Mouse (Mus musculus) hindbrain, embryonic 15.5 days (tissue): Measurements from ENCODE around the gene Duoxa1. TPM values are rescaled to one million over a fixed set of nuclear protein-coding genes. Genes with fewer than 3 reads are reported as not detected.

Experiments
- ATAC-seq: fragments of 200-750 bp; cut with Nextera tagmentation; 2 replicates; pipeline ENCODE4 v1.8.0; 2017; ENCODE audit warnings: low read depth, moderate number of reproducible peaks, moderate TSS enrichment; ENCODE audit not compliant: low FRiP score
- H3K27ac ChIP-seq: fragments of 300-500 bp; sonication (generic); replicated peaks from 2 replicates; pipeline ENCODE4 v1.5.1; 2015; ENCODE audit warnings: mild to moderate bottlenecking, inconsistent platforms
- H3K27me3 ChIP-seq: fragments of 300-500 bp; sonication (generic); 2 replicates; pipeline ENCODE4 v1.6.1; 2015; ENCODE audit warnings: control low read depth, inconsistent platforms
- H3K36me3 ChIP-seq: fragments of 300-500 bp; sonication (generic); 2 replicates; pipeline ENCODE4 v1.6.1; 2015; ENCODE audit warnings: control low read depth, inconsistent platforms
- H3K4me1 ChIP-seq: fragments of 300-500 bp; sonication (generic); replicated peaks from 2 replicates; pipeline ENCODE4 v1.6.1; 2015; ENCODE audit warnings: control low read depth, inconsistent platforms
- H3K4me2 ChIP-seq: fragments of 300-500 bp; sonication (generic); 2 replicates; pipeline ENCODE4 v1.6.1; 2015; ENCODE audit warnings: moderate library complexity, mild to moderate bottlenecking, inconsistent platforms
- H3K4me3 ChIP-seq: fragments of 300-500 bp; sonication (generic); 2 replicates; pipeline ENCODE4 v1.5.1; 2015; ENCODE audit warnings: mild to moderate bottlenecking, inconsistent platforms
- H3K9ac ChIP-seq: fragments of 300-500 bp; sonication (generic); 2 replicates; pipeline ENCODE4 v1.6.1; 2015; ENCODE audit warnings: inconsistent platforms
- H3K9me3 ChIP-seq: fragments of 300-500 bp; sonication (generic); 2 replicates; pipeline ENCODE4 v1.6.1; 2016; ENCODE audit warnings: control low read depth, inconsistent platforms
- WGBS: fragments of 180-500 bp; shearing (Covaris S2); methylation state at CpG from one replicate; pipeline ENCODE4 v1.1.7; 2015; 5-methylcytosine and 5-hydroxymethylcytosine counted together
- polyA plus RNA-seq: library from polyadenylated mRNA; unstranded; fragments of >200 nt; fragmentation: Nextera tagmentation; extraction: Ambion mirVana; gene quantifications from 2 replicates; pipeline ENCODE4 v1.2.1, GENCODE M21; 2015

Gene Duoxa1
- polyA plus RNA-seq, 1 experiment from 2014 or later: 0.23 TPM

DNA sequence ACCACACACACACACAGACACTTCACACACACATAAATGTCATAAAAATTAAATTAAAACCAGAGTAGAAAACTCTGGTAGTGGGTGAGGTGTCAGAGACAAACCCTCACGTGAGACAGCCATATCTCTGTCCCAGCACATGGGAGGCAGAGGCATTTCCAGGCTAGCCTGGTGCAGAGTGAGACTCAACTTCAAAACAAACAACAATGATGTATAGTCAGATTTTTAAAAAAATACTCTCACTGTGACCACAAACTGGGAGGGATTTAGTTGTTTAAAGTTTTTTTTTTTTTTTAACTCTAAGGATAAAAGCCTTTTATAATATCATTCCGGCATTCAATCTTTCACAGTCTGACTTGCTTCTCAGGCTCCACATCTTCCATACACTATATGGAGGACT lies 11.8 kb upstream of the Duoxa1 start:
- H3K9ac ChIP-seq: no peak overlapping the region
- no peaks in the 10 kb centered on the region for H3K36me3 ChIP-seq
- ATAC-seq: no peak
- no peak overlapping the region for H3K27ac ChIP-seq
- no peak overlapping the region for H3K4me3 ChIP-seq
- H3K4me1 ChIP-seq: no peaks in the 10 kb centered on the region
- no peaks in the 10 kb centered on the region for H3K27me3 ChIP-seq
- H3K4me2 ChIP-seq: no peak overlapping the region
- 76% methylated on average over 2 of the region's 2 CpGs for WGBS
- H3K9me3 ChIP-seq: no peaks in the 10 kb centered on the region

DNA sequence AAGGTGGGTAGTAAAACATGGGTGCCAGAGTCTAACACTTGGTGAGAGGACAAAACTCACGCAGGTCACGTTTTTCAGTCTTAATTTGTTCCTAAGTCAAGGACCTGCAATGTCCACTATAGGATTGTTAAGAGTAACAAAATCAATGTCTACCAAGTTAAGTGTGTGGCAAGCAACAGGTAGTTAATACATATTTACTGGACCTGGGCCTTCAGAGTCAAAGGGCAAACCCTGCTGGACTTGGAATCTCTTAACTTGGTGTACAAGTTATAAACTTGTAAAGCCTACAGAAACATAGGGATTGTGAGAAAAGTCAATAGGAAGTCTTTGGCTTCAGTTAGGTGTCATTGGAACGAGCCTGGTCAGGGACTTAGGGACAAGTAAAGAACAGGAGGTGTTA lies 11.1 kb upstream of the Duoxa1 start:
- no peak overlapping the region for H3K27ac ChIP-seq
- no peak for ATAC-seq
- WGBS: 89% methylated on average over 3 of the region's 3 CpGs
- H3K9me3 ChIP-seq: no peaks in the 10 kb centered on the region
- no peak overlapping the region for H3K4me3 ChIP-seq
- H3K4me2 ChIP-seq: no peak overlapping the region
- no peaks in the 10 kb centered on the region for H3K27me3 ChIP-seq
- H3K9ac ChIP-seq: no peak overlapping the region
- no peaks in the 10 kb centered on the region for H3K4me1 ChIP-seq
- no peaks in the 10 kb centered on the region for H3K36me3 ChIP-seq

DNA sequence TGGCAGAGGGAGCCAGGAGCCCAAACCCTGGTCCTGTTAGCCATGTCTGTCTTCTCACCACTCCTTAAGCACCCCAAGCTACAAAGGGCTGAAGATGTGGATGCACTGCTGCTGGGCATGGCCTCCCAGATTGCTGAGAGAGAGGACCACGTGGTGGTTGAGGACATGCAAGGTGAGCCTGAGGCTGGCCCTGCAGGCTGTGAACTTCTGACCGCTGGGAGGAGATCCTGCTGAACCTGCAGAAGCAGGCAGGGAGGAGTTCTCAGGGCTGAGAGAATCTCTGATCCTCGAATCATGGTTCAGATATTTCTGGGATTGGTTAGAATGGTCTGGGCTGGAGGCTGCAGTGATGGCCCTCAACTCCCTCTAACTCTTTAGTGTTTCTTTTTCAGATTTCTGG lies 10.4 kb upstream of the Duoxa1 start:
- ATAC-seq: no peak
- WGBS: 59% methylated on average over 3 of the region's 3 CpGs
- Histone ChIP-seq H3K4me2 (no peak overlapping the region), H3K27me3 (no peaks in the 10 kb centered on the region), H3K9me3 (no peaks in the 10 kb centered on the region), H3K4me3 (no peak overlapping the region), H3K4me1 (no peaks in the 10 kb centered on the region), H3K9ac (no peak overlapping the region), H3K36me3 (no peaks in the 10 kb centered on the region), H3K27ac (no peak overlapping the region)

DNA sequence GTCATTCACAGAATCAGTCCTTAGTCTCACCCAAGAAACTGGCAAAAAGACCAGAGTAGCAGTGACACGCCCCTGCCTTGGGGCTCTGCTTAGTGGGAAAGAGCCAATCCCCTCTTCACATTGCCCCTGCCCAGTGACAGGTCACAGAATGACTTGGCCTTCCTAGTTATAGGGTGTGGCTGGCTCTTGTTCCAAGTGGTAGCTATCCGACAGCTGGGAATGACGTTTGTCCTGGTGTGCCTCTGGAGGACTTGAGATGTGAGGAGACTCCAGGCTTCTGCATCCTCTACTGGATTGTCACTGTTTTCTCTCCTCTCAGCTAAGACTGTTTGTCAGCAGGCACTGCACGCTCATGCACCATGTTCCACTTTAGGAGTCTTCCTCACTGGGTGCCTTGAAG lies 3.9 kb upstream of the Duoxa1 start:
- Histone ChIP-seq H3K36me3 (no peaks in the 10 kb centered on the region), H3K4me3 (no peak overlapping the region), H3K9me3 (no peaks in the 10 kb centered on the region), H3K4me2 (no peak overlapping the region), H3K4me1 (peaks cover 11% of the 10 kb centered on the region; the same call in 1 of the 2 replicates), H3K27ac (no peak overlapping the region), H3K9ac (no peak overlapping the region), H3K27me3 (peaks cover 19% of the 10 kb centered on the region)
- WGBS: 81% methylated on average over 4 of the region's 4 CpGs
- no peak for ATAC-seq

DNA sequence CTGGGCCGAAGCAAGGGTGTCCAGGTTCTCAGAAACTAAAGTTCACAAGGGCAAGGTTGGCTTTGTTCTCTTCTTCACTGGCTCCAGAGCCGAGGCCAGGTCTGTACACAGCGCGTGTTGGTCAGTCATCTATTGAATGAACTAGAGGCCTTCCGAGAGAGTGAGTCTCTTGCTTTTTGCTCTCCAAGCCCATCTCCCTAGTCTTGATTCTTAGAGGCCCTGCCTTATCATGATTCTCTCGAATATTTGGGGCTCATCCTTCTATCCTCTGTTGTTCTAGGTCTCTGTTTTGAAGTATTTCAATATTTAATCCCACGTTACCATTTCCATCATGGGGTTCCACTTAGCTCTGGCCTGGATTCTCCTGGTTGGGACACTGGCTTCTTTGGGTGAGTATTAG lies 1.8 kb upstream of the Duoxa1 start, which contains the start of gene Duox1:
Gene Duox1 (plus strand): TSS at position 301 of the 400 bp plus-strand sequence.
- H3K4me1 ChIP-seq: peaks cover 11% of the 10 kb centered on the region; the same call in 1 of the 2 replicates
- H3K4me3 ChIP-seq: no peak within 1 kb of the TSS
- no peaks in the 10 kb centered on the region for H3K36me3 ChIP-seq
- no peak within 1 kb of the TSS for H3K27ac ChIP-seq
- WGBS: 90% methylated on average over 7 of the region's 7 CpGs
- H3K9ac ChIP-seq: no peak within 1 kb of the TSS
- no peaks in the 10 kb centered on the region for H3K9me3 ChIP-seq
- H3K27me3 ChIP-seq: peaks cover 22% of the 10 kb centered on the region
- H3K4me2 ChIP-seq: no peak within 1 kb of the TSS
- ATAC-seq: no peak

DNA sequence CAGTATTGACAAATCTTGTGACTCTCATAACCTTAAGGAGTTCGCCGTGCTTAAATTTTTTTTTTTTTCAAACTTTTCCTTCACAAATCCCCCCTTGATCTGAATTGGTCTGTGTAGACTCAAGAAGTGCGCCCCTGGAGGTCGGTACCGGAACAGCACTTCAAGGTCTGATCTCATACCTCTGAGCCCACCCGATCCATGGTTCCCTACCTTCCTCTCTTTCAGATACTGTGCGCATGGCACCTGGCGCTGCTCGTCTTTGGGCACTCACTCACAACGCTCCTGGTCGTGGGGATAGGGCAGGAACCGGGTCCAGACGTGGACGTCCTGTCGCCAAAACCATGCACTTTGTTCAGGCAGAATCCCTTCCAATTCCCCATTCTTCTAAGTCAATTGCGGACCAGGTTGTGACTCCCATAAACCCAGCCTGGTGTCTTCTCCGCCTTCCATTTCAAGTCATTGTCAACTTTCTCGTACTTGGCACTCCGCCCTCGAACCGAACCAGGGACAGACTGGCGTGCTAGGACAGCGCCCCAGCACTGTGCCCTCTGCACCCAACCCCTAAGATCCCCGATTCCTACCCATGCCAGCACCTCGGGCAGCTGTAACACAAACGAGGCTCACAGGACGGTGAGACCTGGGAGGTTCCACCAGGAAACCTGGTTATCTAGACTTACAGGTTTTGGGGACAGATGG lies 660 bp downstream of the Duoxa1 start:
- H3K27me3 ChIP-seq: peaks cover 22% of the 10 kb centered on the region
- peaks cover 11% of the 10 kb centered on the region; the same call in 1 of the 2 replicates for H3K4me1 ChIP-seq
- H3K4me2 ChIP-seq: peak overlapping the region; percentile 44
- peak; percentile 51; the same call in 1 of the 2 replicates for ATAC-seq
- no peaks in the 10 kb centered on the region for H3K9me3 ChIP-seq
- H3K4me3 ChIP-seq: peak overlapping the region; percentile 17
- H3K9ac ChIP-seq: no peak overlapping the region
- no peaks in the 10 kb centered on the region for H3K36me3 ChIP-seq
- WGBS: 5% methylated on average over 27 of the region's 27 CpGs
- no peak overlapping the region for H3K27ac ChIP-seq

DNA sequence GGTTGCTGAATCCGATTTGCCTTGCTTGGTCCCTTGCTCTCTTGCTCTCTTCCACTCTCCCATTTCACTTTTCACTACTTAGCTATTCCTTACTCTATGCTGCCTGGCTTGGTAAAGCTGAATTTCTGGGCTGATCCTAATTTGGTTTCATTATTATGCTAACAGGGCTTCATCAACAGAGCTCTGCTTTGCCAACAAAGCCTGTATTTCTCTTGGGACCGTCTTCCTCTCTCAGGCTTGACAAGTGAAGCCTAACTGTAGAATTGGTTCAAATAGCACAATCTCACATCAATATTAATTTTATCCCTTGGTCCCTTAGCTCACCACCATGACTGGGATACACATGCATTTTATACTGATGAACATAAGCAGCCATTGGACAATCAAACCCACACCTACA lies 2.0 kb downstream of the Duoxa1 start:
- Histone ChIP-seq H3K9me3 (no peaks in the 10 kb centered on the region), H3K9ac (no peak overlapping the region), H3K4me2 (no peak overlapping the region), H3K36me3 (no peaks in the 10 kb centered on the region), H3K27me3 (peaks cover 24% of the 10 kb centered on the region), H3K4me3 (no peak overlapping the region), H3K27ac (no peak overlapping the region), H3K4me1 (peaks cover 11% of the 10 kb centered on the region; the same call in 1 of the 2 replicates)
- no peak for ATAC-seq
- 41% methylated on average over 2 of the region's 2 CpGs for WGBS

DNA sequence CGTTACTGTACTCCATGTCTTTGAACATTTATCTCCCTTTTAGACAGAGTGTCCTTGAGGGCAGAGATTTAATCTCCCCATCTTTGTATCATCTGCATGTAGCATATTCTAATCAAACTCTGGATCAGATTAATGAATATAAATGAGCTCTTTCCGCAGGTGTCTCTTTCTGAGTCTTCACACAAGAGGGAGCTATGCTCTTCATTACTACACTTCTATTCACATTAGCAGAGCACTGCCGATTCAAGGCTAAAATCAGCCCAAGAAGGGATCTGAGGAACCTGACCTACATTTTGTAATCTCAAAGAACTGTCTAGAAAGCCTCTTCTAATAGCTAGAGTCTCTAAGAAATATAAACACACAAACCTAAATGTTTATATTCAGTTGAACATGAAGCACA lies 3.9 kb downstream of the Duoxa1 start:
- no peak for ATAC-seq

DNA sequence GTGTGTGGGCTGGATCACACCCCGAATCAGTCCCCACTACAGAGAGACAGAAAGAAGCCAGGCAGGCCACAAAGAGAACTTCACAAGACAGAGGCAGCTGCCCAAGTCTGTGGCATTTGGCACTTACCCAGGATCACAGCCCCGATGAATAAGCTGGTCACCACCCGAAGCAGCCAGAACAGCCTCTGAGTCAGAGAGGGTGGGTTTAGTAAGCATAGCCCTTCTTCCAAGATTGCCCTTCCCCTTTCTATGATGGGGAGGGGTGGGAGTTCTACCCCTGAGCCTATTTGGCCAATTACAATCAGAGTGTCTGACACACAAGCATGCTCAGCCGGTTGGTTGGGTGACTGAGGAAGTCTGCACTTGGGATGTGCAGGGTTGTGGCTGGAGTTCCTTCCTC lies 7.3 kb downstream of the Duoxa1 start:
- Histone ChIP-seq H3K27ac (no peak overlapping the region), H3K27me3 (peaks cover 28% of the 10 kb centered on the region), H3K4me3 (no peak overlapping the region), H3K4me1 (peaks cover 13% of the 10 kb centered on the region), H3K9ac (no peak overlapping the region), H3K9me3 (no peaks in the 10 kb centered on the region), H3K36me3 (no peaks in the 10 kb centered on the region), H3K4me2 (no peak overlapping the region)
- peak; percentile 23 for ATAC-seq
- WGBS: 50% methylated on average over 4 of the region's 4 CpGs

More for the DNA sequence above, 3.9 kb downstream of the Duoxa1 start:
- Histone ChIP-seq H3K4me2 (no peak overlapping the region), H3K9me3 (no peaks in the 10 kb centered on the region), H3K27me3 (peaks cover 25% of the 10 kb centered on the region), H3K4me1 (peaks cover 11% of the 10 kb centered on the region; the same call in 1 of the 2 replicates), H3K27ac (no peak overlapping the region), H3K36me3 (no peaks in the 10 kb centered on the region), H3K9ac (no peak overlapping the region), H3K4me3 (no peak overlapping the region)
- 34% methylated on average over 3 of the region's 3 CpGs for WGBS

DNA sequence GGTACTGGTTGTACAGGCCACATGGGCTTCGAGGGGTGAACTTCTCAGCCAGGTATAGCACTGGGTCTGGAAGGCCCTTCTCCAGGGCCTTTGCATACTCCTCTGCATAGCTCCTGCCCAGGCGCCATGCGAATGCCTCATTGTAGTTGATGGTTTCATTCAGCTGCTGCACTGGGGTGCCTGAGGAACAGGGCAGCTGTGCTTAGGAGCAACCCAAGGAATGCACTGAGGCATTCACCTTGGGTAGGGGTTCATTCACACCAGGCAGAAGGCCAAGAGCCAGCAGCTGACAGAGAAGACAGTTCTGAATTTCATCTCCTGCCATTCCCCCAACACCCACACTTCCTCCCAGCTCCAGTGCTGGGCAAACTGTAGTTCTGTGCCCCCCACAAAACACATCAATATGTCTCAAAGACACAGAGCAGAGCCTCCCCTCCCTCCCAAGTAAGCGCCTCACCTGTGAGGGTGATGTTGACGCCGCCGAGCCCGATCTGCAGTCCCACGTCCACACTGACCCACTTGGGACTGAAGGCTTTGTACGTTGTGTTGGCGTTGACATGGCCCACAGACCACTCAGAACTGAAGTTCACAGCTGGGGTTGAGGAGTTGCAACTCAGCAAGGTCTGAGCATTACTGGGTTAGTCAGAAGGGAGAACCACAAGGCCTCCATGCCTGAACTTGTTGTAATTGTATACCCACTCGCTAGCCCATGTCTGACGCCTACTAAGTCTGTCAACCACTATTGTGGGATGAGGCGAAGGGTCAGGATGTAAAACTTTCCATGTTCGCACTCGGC lies 8.2 kb downstream of the Duoxa1 start:
- H3K9ac ChIP-seq: no peak overlapping the region
- H3K27ac ChIP-seq: no peak overlapping the region
- ATAC-seq: no peak
- H3K4me3 ChIP-seq: no peak overlapping the region
- 92% methylated on average over 16 of the region's 16 CpGs for WGBS
- no peaks in the 10 kb centered on the region for H3K9me3 ChIP-seq
- peaks cover 37% of the 10 kb centered on the region for H3K27me3 ChIP-seq
- no peak overlapping the region for H3K4me2 ChIP-seq
- no peaks in the 10 kb centered on the region for H3K36me3 ChIP-seq
- peaks cover 21% of the 10 kb centered on the region for H3K4me1 ChIP-seq

DNA sequence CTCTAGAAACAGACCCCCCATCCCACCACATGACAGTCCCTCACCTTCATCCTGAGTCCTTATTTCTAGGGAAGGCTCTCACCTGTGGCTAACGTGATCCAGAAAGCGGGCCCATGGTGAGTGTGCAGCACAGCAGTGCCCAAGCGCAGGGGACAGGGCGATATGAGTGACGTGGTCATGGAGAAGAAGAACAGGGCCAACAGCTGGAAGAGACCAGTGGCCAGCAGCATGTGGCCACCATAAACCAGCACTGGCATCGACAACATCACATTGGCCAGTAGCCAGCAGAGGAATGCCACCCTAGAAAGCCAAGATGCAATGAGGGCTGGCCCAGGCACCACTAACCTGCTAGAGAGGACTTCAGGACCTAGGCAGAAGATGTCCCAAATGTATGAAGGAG lies 9.0 kb downstream of the Duoxa1 start:
- peaks cover 45% of the 10 kb centered on the region for H3K27me3 ChIP-seq
- no peak overlapping the region for H3K4me2 ChIP-seq
- H3K4me3 ChIP-seq: no peak overlapping the region
- H3K9me3 ChIP-seq: no peaks in the 10 kb centered on the region
- no peak for ATAC-seq
- no peak overlapping the region for H3K9ac ChIP-seq
- peaks cover 21% of the 10 kb centered on the region for H3K4me1 ChIP-seq
- H3K36me3 ChIP-seq: no peaks in the 10 kb centered on the region
- H3K27ac ChIP-seq: no peak overlapping the region
- WGBS: 88% methylated on average over 6 of the region's 6 CpGs

DNA sequence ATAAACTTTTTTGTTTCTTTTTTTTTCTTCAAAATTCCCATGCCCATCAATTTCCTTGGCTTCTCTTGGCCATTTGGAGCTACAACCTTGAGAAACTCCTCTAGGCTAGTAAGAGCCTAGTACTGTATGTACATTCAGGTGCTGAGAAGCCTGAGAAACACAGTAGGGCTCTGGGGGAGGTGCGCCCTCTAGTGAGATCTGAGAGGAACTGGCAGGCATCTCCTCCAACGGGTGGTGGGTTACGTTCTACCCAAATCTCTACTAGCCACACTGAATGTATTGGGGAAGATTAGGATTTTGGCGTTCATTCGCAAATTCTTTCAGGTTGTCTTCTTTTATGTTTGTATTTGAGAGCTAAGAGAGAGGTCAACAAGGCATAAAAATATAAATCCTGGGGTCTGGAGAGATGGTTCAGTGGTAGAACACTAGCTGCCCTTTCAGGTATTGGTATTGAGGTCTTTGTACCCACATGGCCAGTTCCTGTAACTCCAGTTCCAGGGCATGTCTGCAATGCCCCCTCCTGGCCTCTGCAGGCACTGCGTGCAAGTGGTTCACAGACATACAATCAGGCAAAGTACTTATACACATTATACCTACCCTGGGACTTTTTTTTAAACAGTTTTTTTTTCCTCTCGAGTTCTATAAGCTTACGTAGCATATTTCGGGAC lies 10.8 kb downstream of the Duoxa1 start:
- Histone ChIP-seq H3K27ac (no peak overlapping the region), H3K4me2 (peak overlapping the region; percentile 88), H3K4me3 (0 out of 2 replicates have a peak overlapping the region, but pooled peaks have one; percentile 38), H3K4me1 (peaks cover 38% of the 10 kb centered on the region), H3K36me3 (no peaks in the 10 kb centered on the region), H3K27me3 (peaks cover 63% of the 10 kb centered on the region), H3K9ac (no peak overlapping the region), H3K9me3 (no peaks in the 10 kb centered on the region)
- 11% methylated on average over 9 of the region's 9 CpGs for WGBS
- ATAC-seq: peak; percentile 59; the same call in 1 of the 2 replicates
